Mouse (Mus musculus) heart, embryonic 14.5 days (tissue): ENCODE results near the gene Prmt1. TPM values are rescaled to one million over a fixed set of nuclear protein-coding genes. Genes with fewer than 3 reads are reported as not detected.

Experiments used
- ATAC-seq: fragments of 200-750 bp; cut with Nextera tagmentation; 2 replicates; pipeline ENCODE4 v1.8.0; 2017; ENCODE audit warnings: low read depth, moderate TSS enrichment; ENCODE audit not compliant: insufficient number of reproducible peaks, insufficient read depth, low FRiP score
- H3K27ac ChIP-seq, 2 experiments: fragments of 200-500 bp in 1 of 2; fragments of 300-500 bp in 1 of 2; sonication (generic) in 1 of 2; replicated peaks in 1 of 2; 2 replicates each; pipeline ENCODE4 v1.5.1; 2012 to 2014; ENCODE audit warnings: low read depth in 2 of 2, low read length in 2 of 2, control low read depth in 1 of 2, mild to moderate bottlenecking in 1 of 2, mixed read lengths in 1 of 2; ENCODE audit not compliant: control insufficient read depth in 1 of 2, insufficient read depth in 1 of 2
- H3K27me3 ChIP-seq: fragments of 300-500 bp; sonication (generic); 2 replicates; pipeline ENCODE4 v1.6.1; 2014; ENCODE audit warnings: mild to moderate bottlenecking, low read length, control low read depth; ENCODE audit not compliant: control insufficient read depth, insufficient read depth
- H3K36me3 ChIP-seq: fragments of 300-500 bp; sonication (generic); 2 replicates; pipeline ENCODE4 v1.6.1; 2014; ENCODE audit warnings: mild to moderate bottlenecking, control low read depth, low read length, mixed read lengths; ENCODE audit not compliant: control insufficient read depth, insufficient read depth
- H3K4me1 ChIP-seq, 2 experiments: fragments of 200-500 bp in 1 of 2; fragments of 300-500 bp in 1 of 2; sonication (generic) in 1 of 2; 2 replicates each; pipeline ENCODE4 v1.6.1; 2012 to 2014; ENCODE audit warnings: low read length in 2 of 2, control low read depth in 1 of 2, mixed read lengths in 1 of 2; ENCODE audit not compliant: control insufficient read depth in 2 of 2, insufficient read depth in 2 of 2
- H3K4me2 ChIP-seq: fragments of 300-500 bp; sonication (generic); 2 replicates; pipeline ENCODE4 v1.6.1; 2014; ENCODE audit warnings: mild to moderate bottlenecking, low read length
- H3K4me3 ChIP-seq, 2 experiments: fragments of 200-500 bp in 1 of 2; fragments of 300-500 bp in 1 of 2; sonication (generic) in 1 of 2; 2 replicates each; pipeline ENCODE4 v1.5.1; 2012 to 2014; ENCODE audit warnings: low read length in 2 of 2, mild to moderate bottlenecking in 2 of 2, control low read depth in 1 of 2, low read depth in 1 of 2, moderate library complexity in 1 of 2; ENCODE audit not compliant: control insufficient read depth in 1 of 2, insufficient read depth in 1 of 2
- H3K9ac ChIP-seq: fragments of 300-500 bp; sonication (generic); 2 replicates; pipeline ENCODE4 v1.6.1; 2014; ENCODE audit warnings: mild to moderate bottlenecking, low read length
- H3K9me3 ChIP-seq: fragments of 300-500 bp; sonication (generic); 2 replicates; pipeline ENCODE4 v1.6.1; 2016; ENCODE audit warnings: low read length, control low read depth; ENCODE audit not compliant: control insufficient read depth
- WGBS: fragments of 180-500 bp; shearing (Covaris S2); extraction: QIAGEN DNeasy Blood & Tissue Kit; methylation state at CpG from one replicate; pipeline ENCODE4 v1.1.7; 2014; 5-methylcytosine and 5-hydroxymethylcytosine counted together
- polyA plus RNA-seq: library from polyadenylated mRNA; unstranded; fragments of >200 nt; fragmentation: Nextera tagmentation; extraction: Ambion mirVana; gene quantifications from 2 replicates; pipeline ENCODE4 v1.2.1, GENCODE M21; 2014

Prmt1 gene
- polyA plus RNA-seq, 1 experiment from 2014 or later = 134 TPM

- H3K27ac ChIP-seq = no peak overlapping the region
- WGBS = 93% methylated on average over 19 of the region's 19 CpGs
- peaks cover 99% of the 10 kb centered on the region for H3K36me3 ChIP-seq
- H3K9me3 ChIP-seq = no peaks in the 10 kb centered on the region
- H3K4me3 ChIP-seq = no peak overlapping the region
- H3K4me1 ChIP-seq = no peaks in the 10 kb centered on the region
- no peak overlapping the region for H3K4me2 ChIP-seq
- no peaks in the 10 kb centered on the region for H3K27me3 ChIP-seq
- no peak overlapping the region for H3K9ac ChIP-seq
- no peak for ATAC-seq
These were observed 22.0 kb upstream of the Prmt1 start for GRCm38 (mm10) chr7:45008411-45008810.

GRCm38 (mm10) chr7:45007846-45008245 is 21.5 kb upstream of the Prmt1 start:
- Histone ChIP-seq H3K4me2 (no peak overlapping the region), H3K4me1 (no peaks in the 10 kb centered on the region), H3K9ac (no peak overlapping the region), H3K9me3 (no peaks in the 10 kb centered on the region), H3K36me3 (peaks cover 99% of the 10 kb centered on the region), H3K27me3 (no peaks in the 10 kb centered on the region), H3K27ac (no peak overlapping the region), H3K4me3 (no peak overlapping the region)
- 92% methylated on average over 30 of the region's 30 CpGs for WGBS
- no peak for ATAC-seq

GRCm38 (mm10) chr7:45007141-45007540 is 20.8 kb upstream of the Prmt1 start:
- Histone ChIP-seq H3K4me3 (no peak overlapping the region), H3K27ac (no peak overlapping the region), H3K27me3 (no peaks in the 10 kb centered on the region), H3K4me1 (no peaks in the 10 kb centered on the region), H3K36me3 (peaks cover 99% of the 10 kb centered on the region), H3K9ac (no peak overlapping the region), H3K4me2 (no peak overlapping the region), H3K9me3 (no peaks in the 10 kb centered on the region)
- 94% methylated on average over 29 of the region's 29 CpGs for WGBS
- ATAC-seq = no peak

GRCm38 (mm10) chr7:45006503-45006902 is 20.1 kb upstream of the Prmt1 start:
- H3K4me3 ChIP-seq = no peak overlapping the region
- no peak overlapping the region for H3K9ac ChIP-seq
- H3K36me3 ChIP-seq = peaks cover 99% of the 10 kb centered on the region
- H3K27me3 ChIP-seq = no peaks in the 10 kb centered on the region
- no peaks in the 10 kb centered on the region; a peak in 1 of 4 replicates for H3K4me1 ChIP-seq
- no peak overlapping the region for H3K4me2 ChIP-seq
- WGBS = 91% methylated on average over 12 of the region's 12 CpGs
- ATAC-seq = no peak
- no peaks in the 10 kb centered on the region for H3K9me3 ChIP-seq
- no peak overlapping the region for H3K27ac ChIP-seq

- no peak overlapping the region for H3K27ac ChIP-seq
- H3K4me1 ChIP-seq = peaks cover 0 to 4% of the 10 kb centered on the region in 2 experiments; a peak in 1 of 4 replicates
- H3K27me3 ChIP-seq = no peaks in the 10 kb centered on the region
- ATAC-seq = no peak
- H3K9ac ChIP-seq = no peak overlapping the region
- H3K4me3 ChIP-seq = no peak overlapping the region
- H3K9me3 ChIP-seq = no peaks in the 10 kb centered on the region
- H3K4me2 ChIP-seq = no peak overlapping the region
- H3K36me3 ChIP-seq = peaks cover 99% of the 10 kb centered on the region
- 86% methylated on average over 6 of the region's 6 CpGs for WGBS
These were observed 19.1 kb upstream of the Prmt1 start for GRCm38 (mm10) chr7:45005321-45005992.

GRCm38 (mm10) chr7:45004546-45004945 is 18.2 kb upstream of the Prmt1 start:
- Histone ChIP-seq H3K9me3 (no peaks in the 10 kb centered on the region), H3K4me3 (no peak overlapping the region), H3K4me1 (peaks cover 4 to 13% of the 10 kb centered on the region in 2 experiments), H3K9ac (no peak overlapping the region), H3K27me3 (no peaks in the 10 kb centered on the region), H3K4me2 (no peak overlapping the region), H3K27ac (peak overlapping the region; percentile 35 to 45; a peak in 2 of 4 replicates), H3K36me3 (peaks cover 99% of the 10 kb centered on the region)
- WGBS = 47% methylated on average over 3 of the region's 3 CpGs
- no peak for ATAC-seq

- no peak overlapping the region for H3K4me2 ChIP-seq
- ATAC-seq = no peak
- H3K9me3 ChIP-seq = no peaks in the 10 kb centered on the region
- peaks cover 78% of the 10 kb centered on the region for H3K36me3 ChIP-seq
- H3K27me3 ChIP-seq = no peaks in the 10 kb centered on the region
- no peak overlapping the region for H3K9ac ChIP-seq
- H3K27ac ChIP-seq = no peak overlapping the region
- 74% methylated on average over 7 of the region's 7 CpGs for WGBS
- no peak overlapping the region for H3K4me3 ChIP-seq
- H3K4me1 ChIP-seq = peaks cover 9 to 24% of the 10 kb centered on the region in 2 experiments
These were observed 16.1 kb upstream of the Prmt1 start for GRCm38 (mm10) chr7:45002440-45002839.
